Mouse (Mus musculus): ENCODE data around the gene Trim30a. TPM values are rescaled to one million over a fixed set of nuclear protein-coding genes. Genes with fewer than 3 reads are reported as not detected.
"Not testable (repeated sequence)": the region's sequence is repeated elsewhere in the genome, so short reads cannot be mapped to it uniquely, and the experiment has no call there.

Gene Trim30a
- 1 to 10 TPM; 5.7 to 9.1 (median 6.5) TPM for total RNA-seq (2022)

GRCm38 (mm10) chr7:104465065-104465744 lies at the start of gene Trim30a:
Gene Trim30a (minus strand): TSS chr7:104465193.
- no peak for DNase-seq

- DNase-seq, result not testable (repeated sequence)
Measured at GRCm38 (mm10) chr7:104507421-104508065, 42.5 kb upstream of the Trim30a start, which contains the start of gene Trim30d. Gene Trim30d (minus strand): TSS chr7:104507849.

GRCm38 (mm10) chr7:104501589-104502371 lies 36.8 kb upstream of the Trim30a start:
- peak; percentile 13 for DNase-seq

GRCm38 (mm10) chr7:104501186-104501585 lies 36.2 kb upstream of the Trim30a start:
- not testable (repeated sequence) for DNase-seq

- not testable (repeated sequence) for DNase-seq
Measured at GRCm38 (mm10) chr7:104499464-104499863, 34.5 kb upstream of the Trim30a start.

GRCm38 (mm10) chr7:104445961-104446645 lies 18.9 kb downstream of the Trim30a start:
- no peak for DNase-seq

- DNase-seq, result no peak
Measured at GRCm38 (mm10) chr7:104404460-104404950, 60.5 kb downstream of the Trim30a start.

GRCm38 (mm10) chr7:104401140-104401539 lies 63.9 kb downstream of the Trim30a start:
- no peak for DNase-seq

GRCm38 (mm10) chr7:104400698-104401097 lies 64.3 kb downstream of the Trim30a start, which contains the start of gene Trim30c:
Gene Trim30c (minus strand): TSS chr7:104400837.
- no peak for DNase-seq

- DNase-seq, result no peak
Measured at GRCm38 (mm10) chr7:104398492-104398891, 66.5 kb downstream of the Trim30a start.

GRCm38 (mm10) chr7:104369736-104370414 lies 95.1 kb downstream of the Trim30a start, which contains the start of gene Trim30b:
Gene Trim30b (minus strand): TSS chr7:104369884.
- DNase-seq, result no peak

GRCm38 (mm10) chr7:104366339-104366738 lies 98.7 kb downstream of the Trim30a start:
- no peak for DNase-seq

Other genes with a start within 250 kb of the Trim30a start
- 1 to 10 TPM in 2 of 4 experiments, under 1 TPM in 2; 0.41 to 1.8 (median 1.0) TPM for gene Trim6, start 246.4 kb downstream of the Trim30a start, total RNA-seq (2022)
- 10 to 100 TPM in 3 of 4 experiments, 1 to 10 TPM in 1; 8.2 to 11.6 (median 11.0) TPM for gene Trim34a, start 220.7 kb downstream of the Trim30a start, total RNA-seq (2022)
- gene Trim5, start 177.1 kb downstream of the Trim30a start, total RNA-seq (2022), result 1 to 10 TPM; 4.7 to 6.5 (median 6.1) TPM
- 10 to 100 TPM; 17.0 to 20.9 (median 19.4) TPM for gene Trim12a, start 149.7 kb downstream of the Trim30a start, total RNA-seq (2022)
- 1 to 10 TPM in 1 of 4 experiments, under 1 TPM in 3; 0.38 to 2.0 (median 0.57) TPM for gene Trim34b, start 135.7 kb downstream of the Trim30a start, total RNA-seq (2022)
- 10 to 100 TPM; 13.7 to 15.9 (median 15.1) TPM for gene Trim12c, start 111.8 kb downstream of the Trim30a start, total RNA-seq (2022)
- under 1 TPM in 3 of 4 experiments, not detected in 1; 0.06 to 0.24 (median 0.22) TPM for gene Trim30b, start 95.3 kb downstream of the Trim30a start, total RNA-seq (2022)
- under 1 TPM in 2 of 4 experiments, not detected in 2; 0.16 to 0.17 TPM for gene Trim30c, start 64.4 kb downstream of the Trim30a start, total RNA-seq (2022)
- gene Trim30d, start 42.7 kb upstream of the Trim30a start, total RNA-seq (2022), result 1 to 10 TPM; 6.8 to 8.8 (median 8.3) TPM
- not detected for gene Olfr651, start 84.9 kb upstream of the Trim30a start, total RNA-seq (2022)
- gene Olfr652, start 95.7 kb upstream of the Trim30a start, total RNA-seq (2022), result not detected
- gene Olfr653, start 112.1 kb upstream of the Trim30a start, total RNA-seq (2022), result not detected
- not detected for gene Olfr654, start 121.8 kb upstream of the Trim30a start, total RNA-seq (2022)
- gene Olfr655, start 136.6 kb upstream of the Trim30a start, total RNA-seq (2022), result not detected
- not detected for gene Olfr656, start 148.8 kb upstream of the Trim30a start, total RNA-seq (2022)
- gene Olfr657, start 159.6 kb upstream of the Trim30a start, total RNA-seq (2022), result not detected
- gene Olfr658, start 182.1 kb upstream of the Trim30a start, total RNA-seq (2022), result not detected
- not detected for gene Olfr659, start 201.6 kb upstream of the Trim30a start, total RNA-seq (2022)
- gene Olfr661, start 221.3 kb upstream of the Trim30a start, total RNA-seq (2022), result not detected